Mouse (Mus musculus): Measurements from ENCODE around the gene Myo7a. TPM values are rescaled to one million over a fixed set of nuclear protein-coding genes. Genes with fewer than 3 reads are reported as not detected.

Myo7a gene
- polyA plus RNA-seq, 1 experiment = 23.0 TPM

DNA sequence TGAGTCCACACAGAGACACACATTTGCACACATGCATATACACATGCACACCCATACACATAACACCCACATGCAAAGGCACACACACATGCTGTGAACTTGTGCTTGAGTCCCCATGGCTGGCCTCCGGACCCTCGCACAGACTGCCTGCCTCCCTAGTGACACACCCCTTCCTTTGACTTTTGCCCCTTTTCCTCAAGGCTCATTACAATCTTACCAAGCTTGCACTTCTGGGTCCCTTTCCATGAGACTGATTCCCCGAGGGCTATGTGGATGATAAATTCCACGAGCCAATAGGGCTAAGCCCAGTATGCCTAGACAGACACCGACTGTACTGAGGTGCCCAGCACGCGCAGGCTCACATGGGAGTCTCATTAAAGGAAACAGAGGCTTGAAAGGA is 13.1 kb downstream of the Myo7a start:
- DNase-seq (ENCODE audit: low read depth, low spot score) = no peak
- WGBS = 55% methylated on average over 7 of the region's 7 CpGs

DNA sequence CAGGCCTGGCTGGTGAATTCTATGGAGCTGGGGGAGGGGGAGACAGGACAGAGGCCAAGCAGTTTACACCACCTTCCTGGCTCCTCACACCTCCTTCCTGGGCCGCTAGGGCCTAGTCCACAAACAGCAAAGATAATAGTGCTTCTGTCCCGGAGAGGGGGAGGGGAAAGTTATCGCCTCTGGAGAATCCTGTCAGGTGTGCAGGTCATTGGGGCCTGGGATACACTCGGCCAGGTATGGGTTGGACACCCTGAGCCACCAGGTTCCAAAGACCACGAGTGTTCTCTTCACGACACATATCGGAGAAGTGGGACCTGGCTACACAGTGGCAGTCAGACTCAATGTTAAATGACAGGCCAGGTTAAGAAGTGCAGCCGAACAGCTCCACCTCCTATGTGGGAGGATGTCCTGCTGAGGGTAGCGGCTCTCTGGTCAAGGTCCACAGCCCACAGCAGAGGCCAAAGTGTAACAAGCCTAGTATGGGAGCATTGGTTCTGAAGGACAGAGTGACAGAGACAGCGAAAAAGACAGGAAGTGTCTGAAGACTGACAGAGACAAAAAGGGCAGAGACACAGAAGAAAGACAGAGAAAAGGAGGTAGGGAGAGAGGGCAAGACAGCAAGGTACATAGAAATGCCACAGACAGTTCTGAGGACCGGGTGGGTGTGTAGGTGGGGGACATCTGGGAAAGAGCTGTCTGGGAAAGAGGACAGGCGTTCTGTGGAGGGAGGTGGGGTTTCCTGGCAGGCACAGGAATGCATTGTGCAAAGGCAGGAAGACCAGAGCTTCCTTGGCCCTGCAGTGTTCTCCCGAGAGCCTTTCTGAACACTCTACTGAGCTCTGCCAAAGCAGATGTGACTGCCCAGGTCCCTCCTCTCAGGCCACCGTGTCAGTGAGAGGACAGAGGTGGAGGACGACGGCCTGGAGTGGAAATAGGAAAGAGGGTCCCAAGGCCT is 14.6 kb downstream of the Myo7a start:
- DNase-seq (ENCODE audit: low read depth, low spot score) = no peak
- 42% methylated on average over 16 of the region's 16 CpGs for WGBS

DNA sequence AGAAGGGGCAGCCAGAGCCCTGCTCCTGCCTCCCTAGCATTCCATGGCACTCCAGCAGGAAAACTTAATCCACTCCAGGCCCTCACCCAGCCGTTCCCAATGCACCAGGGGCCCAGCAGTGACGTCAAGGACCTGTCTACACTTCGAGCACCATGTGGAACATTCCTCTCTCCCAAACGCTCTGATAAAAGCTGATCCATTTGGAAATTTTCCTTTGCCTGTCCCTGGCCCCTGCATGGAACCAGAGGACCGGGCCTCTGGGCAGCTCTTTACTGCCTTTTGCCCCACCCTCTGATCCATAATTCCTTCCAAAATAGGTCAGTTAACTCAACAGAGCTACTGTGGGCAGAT is 15.4 kb downstream of the Myo7a start:
- WGBS = 59% methylated on average over 5 of the region's 5 CpGs
- DNase-seq (ENCODE audit: low read depth, low spot score) = no peak

DNA sequence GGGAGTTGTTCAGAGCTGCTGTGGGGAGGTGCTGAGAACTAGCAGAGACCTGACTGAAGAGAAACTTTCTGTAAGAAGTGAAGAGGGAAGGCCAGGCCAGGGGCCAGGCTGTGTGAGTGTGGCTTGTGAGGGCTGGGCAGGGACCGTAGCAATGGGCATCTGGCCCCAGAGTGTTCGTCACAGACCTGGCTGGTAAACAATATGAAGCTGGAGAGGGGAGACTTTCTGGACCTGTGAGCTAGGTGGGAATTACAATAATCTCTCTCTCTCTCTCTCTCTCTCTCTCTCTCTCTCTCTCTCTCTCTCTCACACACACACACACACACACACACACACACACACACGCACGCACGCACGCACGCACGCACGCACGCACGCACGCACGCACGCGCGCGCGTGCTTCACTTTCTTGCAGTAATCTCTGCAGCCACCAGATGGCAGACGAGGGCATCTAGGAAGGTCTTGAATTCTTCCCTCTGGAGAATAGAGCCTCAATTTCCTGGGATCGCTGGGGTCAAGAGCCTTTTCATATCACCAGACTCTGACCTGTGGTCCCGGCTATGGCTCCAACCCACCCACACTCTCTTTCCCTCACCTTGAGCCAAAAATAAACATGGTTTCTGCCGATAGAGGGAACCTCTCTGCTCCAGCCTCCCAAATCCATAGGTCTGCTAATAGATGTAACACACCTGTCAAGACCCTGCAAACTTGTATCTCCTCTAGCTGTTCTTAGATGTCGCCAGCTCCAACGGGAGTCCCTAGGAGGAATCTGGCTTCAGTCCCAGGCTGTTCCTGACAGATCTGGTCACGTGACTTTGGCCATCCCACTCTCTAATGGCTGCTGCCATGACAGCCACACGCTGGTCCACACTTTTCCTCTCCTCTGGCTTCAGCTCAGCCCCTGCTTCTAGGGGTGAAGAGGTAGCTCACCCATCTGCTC is 16.1 kb downstream of the Myo7a start:
- WGBS = 9% methylated on average over 26 of the region's 26 CpGs
- no peak for DNase-seq (ENCODE audit: low read depth, low spot score)

DNA sequence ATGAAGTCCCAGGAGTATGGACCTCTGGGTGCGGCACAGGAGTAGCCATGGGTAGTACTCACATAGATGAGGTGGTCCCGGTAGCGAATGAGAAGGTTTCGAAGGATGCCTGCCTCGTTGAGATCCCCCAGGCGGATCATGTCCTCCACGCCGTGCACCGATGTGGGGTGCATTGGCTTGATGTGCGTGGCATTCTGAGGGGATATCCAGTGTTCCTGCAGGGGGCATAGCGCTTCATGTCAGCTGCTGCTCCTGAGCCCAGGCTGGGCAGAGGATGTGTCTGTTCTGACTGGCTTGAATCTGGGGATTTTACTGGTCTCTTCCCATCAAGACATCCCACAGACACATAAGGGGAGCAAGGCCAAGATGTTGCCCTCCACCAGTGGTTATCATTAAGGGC is 16.8 kb downstream of the Myo7a start:
- no peak for DNase-seq (ENCODE audit: low read depth, low spot score)
- 94% methylated on average over 11 of the region's 11 CpGs for WGBS

DNA sequence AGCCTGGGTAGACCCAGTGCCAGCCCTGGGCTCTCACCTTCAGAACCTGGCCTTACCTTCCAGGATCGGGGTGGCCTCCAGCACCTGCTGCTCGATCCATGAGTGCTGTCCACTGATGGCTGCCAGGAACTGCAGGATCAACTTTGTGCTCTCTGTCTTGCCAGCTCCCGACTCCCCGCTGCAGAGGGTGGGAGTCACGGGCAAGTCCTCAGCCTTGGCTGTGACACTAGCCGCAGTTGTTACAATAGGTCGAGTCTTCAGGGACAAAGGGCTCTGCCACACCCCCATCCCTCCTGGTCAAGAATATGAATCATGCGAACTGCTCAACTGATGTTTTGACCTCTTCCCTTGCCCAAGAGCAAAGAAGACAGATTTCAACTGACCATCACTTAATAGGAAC is 21.8 kb downstream of the Myo7a start:
- no peak for DNase-seq (ENCODE audit: low read depth, low spot score)
- WGBS = 96% methylated on average over 8 of the region's 8 CpGs

DNA sequence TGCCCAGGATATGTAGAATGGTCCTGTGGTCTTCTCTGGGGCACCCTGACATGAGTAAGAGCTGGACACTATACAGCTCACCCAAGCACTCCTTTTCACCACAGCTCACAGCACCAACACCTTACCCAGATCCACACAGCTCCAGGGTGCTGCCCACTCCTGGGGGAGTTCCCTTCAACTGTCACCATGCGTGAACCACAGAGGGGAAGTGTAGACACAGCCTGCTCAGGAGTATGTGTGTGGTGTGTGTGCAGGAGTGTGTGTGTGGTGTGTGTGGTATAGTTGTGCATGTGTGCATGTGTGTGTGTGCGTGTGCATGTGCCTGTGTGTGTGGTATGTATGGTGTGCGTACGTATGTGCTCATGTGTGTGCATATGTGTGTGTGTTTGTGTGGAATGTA is 23.5 kb downstream of the Myo7a start:
- WGBS = 97% methylated on average over 4 of the region's 4 CpGs

DNA sequence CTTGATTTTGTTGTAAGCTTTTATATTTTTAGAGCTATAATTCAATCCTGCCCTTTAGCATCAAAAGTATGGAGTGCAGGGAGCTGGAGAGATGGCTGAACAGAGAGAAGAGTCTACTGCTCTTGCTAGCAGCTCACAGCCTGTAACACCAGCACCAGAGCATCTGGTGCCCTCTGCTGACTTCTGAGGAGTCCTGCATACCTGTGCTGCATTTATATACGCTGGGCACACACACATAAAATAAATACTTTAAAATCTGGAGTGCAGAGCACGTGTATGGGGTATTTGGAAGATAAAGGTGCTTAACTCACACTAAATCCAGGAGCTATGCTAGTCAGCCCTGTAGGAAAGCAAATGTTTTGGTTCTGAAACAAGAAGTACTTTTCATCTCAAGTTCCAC is 33.0 kb downstream of the Myo7a start:
- no peak for DNase-seq (ENCODE audit: low read depth, low spot score)
- WGBS = 38% methylated on average over 2 of the region's 2 CpGs

More for the DNA sequence above, 23.5 kb downstream of the Myo7a start:
- no peak for DNase-seq (ENCODE audit: low read depth, low spot score)

DNA sequence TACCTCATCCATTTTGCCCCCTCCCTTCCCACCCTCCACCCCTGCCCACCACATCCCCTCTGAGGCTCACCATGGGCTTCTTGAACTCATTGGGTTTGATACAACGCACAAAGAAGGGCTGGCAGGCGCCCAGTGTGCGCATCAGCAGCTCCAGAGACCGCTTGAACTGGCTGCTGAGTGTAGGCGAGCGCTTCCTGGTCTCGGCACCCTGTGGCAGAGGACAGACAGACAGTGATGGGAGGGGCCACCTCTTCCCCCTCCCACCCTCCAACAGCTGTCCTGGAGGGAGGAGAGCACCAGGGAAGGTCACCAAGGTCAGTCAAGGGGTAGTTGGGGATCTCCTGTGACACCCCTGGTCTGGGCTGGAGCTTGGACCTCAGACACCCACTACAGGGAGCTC is 34.0 kb downstream of the Myo7a start:
- WGBS = 61% methylated on average over 7 of the region's 7 CpGs
- no peak for DNase-seq (ENCODE audit: low read depth, low spot score)

DNA sequence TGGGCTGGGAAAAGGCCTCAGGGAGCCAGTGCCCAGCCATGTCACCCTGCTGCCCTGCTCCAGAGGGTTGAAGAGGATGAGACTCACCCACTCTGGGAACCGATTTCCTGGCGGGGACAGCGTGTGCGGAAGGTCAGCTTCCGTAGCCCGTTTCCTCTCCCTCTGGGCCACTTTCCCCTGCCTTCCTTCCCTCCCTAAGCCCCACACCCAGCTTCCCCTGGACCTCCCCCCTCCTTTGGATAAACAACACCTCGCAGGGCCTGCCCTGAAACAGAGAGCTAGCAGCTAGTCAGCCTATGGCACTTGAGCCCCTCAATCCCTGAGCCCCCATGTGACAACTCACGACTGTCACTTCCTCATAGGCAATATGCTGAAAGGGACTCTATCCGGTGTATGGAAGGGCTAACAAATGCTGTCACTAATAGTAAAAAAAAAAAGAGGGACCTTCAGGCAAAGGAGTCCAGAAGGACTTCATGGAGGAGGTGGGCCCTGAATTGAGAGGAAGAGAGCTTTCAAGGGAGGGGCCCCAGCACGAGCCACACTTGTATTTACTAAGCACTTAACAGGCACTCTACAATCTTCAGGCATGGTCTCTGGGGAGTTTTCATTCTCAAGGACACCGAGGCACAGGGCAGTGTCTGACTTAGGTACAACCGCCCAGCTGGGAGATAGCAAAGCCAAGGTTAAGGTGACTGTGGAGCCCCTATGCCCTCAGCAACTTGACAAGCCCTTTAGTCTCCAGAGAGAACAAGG is 34.6 kb downstream of the Myo7a start:
- WGBS = 49% methylated on average over 12 of the region's 12 CpGs
- no peak for DNase-seq (ENCODE audit: low read depth, low spot score)

DNA sequence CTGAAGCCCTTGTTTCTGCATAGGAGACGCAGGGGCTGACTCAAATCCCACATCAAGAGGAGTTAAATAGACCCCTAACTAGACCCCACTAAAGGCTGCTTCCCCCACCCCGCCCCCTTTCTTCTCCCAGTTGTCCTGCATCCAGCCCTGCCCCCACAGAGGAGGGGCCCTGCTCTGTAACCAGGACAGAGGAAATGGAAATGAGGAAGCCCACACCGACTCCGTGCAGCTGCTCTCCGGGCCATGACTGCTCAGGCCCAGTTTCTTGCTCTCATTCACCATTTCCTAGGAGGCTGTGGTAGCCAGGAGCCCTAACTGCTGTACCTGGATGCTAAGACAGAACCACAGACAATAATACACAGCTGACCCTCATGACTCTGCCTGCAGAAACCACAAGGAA is 36.9 kb downstream of the Myo7a start:
- no peak for DNase-seq (ENCODE audit: low read depth, low spot score)
- 45% methylated on average over 5 of the region's 5 CpGs for WGBS

DNA sequence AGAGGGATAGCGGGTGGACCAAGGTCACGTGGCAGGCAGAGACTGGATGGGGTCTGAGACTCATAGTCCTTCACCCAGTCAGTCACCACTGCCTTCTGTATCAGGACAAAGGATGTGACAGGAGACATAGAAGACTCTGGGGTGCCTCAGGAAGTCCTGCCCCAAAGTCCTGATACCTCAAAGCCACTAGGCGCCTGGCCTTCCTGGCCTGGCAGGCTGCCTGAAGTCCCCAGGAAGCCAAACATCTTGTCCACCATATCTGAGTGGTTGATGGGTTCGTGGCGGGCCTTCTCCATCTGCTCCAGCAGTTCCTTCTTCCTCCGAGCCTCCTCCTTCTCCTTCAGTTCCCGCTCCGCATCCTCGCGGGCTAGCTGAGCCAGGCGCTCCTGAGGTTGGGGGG is 41.9 kb downstream of the Myo7a start:
- WGBS = 87% methylated on average over 11 of the region's 11 CpGs
- DNase-seq (ENCODE audit: low read depth, low spot score) = no peak

DNA sequence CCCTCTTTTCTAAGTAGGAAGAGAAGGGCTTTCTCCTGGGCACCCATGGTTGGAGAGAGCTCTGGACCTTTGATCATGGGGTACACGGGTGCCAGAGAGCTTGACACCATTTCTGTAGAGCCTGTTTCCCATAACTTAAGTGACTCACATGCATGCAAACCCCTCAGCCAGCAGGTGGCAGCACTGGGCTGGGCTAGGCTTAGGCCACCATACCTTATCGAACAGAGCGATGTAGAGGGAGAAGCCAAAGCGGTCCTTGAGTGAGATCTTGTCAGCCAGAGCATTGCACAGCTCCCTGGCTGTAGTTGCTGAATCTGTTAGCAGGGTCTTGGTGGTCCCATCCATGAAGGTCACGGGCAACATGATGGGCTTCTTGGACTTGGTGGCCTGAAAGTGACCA is 47.7 kb downstream of the Myo7a start:
- 27% methylated on average over 5 of the region's 5 CpGs for WGBS
- peak; percentile 68 for DNase-seq (ENCODE audit: low read depth, low spot score)

DNA sequence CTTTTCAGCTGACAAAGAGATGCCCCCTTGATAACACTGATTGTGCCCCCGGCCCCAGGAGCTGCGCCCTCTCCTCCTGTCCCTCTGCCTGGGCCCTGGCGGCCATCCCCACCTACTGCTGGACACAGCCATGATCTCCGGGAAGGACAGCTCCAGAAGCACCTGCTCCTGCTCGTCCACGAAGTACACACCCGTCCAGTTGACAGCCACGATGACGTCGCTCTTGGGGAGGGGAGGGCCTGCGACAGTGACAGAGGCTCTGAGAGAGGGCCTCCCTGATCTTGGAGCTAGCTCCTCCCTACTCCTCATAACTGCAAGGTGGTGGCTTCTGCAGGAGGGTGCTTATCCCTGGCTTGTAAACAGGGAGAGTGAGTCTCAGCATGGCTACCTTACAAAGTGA is 53.1 kb downstream of the Myo7a start:
- WGBS = 44% methylated on average over 11 of the region's 11 CpGs
- no peak for DNase-seq (ENCODE audit: low read depth, low spot score)

DNA sequence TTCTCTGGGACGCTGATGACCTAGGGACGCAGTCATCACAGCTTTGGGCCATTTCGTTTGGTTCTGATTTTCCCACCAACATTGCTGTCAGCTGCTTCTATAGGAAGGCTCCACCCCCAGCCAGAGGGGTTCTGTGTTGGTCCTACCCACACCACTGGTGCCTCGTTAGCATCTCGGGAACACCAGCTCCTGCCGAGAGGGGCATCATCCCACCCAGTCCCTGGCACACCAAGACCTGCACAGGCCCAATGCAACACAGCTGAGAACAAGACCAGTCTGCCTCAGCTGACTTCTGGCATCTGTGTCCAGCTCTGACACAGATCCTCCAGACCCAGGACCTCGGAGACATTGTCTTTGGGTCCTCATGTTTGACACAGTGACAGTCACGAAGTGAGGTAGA is 64.4 kb downstream of the Myo7a start:
- no peak for DNase-seq (ENCODE audit: low read depth, low spot score)
- WGBS = 90% methylated on average over 8 of the region's 8 CpGs

DNA sequence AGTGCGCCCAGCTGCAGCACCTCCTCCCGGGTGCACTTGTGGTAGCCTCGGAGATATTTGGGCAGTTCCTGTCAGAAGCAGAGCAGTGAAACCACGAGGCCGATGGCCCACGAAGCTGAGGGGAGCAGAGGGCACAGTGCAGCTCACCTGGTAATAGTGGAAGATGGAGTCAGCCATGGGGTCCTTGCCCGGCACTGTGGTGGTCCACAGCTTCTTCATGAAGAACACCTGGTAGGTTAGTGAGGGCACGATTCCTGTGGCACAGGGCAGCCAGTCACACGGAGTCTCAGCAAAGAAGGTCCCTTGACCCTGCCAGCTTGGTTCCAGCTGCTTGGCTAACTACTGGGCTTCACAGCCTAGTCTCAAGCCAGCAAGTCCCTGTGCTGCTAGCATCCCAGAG is 64.9 kb downstream of the Myo7a start:
- WGBS = 84% methylated on average over 9 of the region's 9 CpGs
- no peak for DNase-seq (ENCODE audit: low read depth, low spot score)

DNA sequence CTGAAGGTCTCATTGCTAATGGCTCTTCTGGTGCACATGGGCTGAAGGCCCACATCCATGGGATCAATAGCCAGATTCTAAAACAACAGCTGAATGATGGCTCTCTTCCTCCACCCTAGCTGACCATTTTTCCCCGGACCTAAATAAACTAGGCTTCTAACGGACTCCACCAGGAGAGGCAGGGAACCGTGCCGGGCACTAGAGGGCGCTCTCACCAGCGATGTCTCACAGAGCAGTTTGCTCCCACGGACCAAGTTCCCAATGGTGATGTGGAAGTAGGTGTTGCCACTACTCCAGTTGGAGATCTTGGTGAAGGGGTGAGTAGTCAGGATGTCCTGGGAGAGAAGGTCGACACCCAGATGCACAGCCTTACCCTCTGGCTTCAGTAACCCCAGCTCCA is 67.3 kb downstream of the Myo7a start:
- no peak for DNase-seq (ENCODE audit: low read depth, low spot score)
- WGBS = 19% methylated on average over 8 of the region's 8 CpGs

DNA sequence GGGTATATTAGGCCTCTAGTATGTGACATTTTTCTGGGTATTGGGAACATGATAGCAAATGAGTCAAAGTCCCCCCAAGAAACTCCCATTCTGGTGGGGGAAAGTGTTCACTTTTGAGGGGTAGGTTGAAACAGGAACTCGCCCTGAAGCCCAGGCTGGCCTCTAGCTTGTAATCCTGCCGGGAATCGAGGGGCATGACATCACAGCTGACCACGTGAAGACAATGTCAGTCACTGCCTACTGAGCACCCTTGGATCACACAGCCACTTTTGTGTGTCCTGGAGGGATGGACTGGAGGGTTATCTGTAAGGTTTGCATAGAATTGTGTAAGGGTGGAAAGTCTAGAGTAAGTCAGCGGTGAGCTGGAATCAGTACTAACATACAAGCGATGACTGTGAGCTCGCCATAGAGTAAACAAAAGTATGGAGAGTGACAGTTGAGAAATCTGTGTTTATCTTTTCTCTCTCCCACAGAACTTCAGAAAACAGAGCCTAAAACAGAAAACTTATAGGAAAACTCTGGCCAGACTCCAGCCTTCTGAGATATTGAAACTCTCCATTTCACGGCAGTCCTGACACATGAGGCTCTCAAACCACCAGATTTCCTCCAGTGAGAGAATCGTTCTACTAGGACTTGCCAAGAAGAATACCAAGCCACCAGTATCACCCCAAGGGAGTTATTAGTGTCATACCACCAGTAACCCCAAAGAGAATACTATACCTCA is 71.1 kb downstream of the Myo7a start:
- no peak for DNase-seq (ENCODE audit: low read depth, low spot score)
- 59% methylated on average over 9 of the region's 9 CpGs for WGBS

DNA sequence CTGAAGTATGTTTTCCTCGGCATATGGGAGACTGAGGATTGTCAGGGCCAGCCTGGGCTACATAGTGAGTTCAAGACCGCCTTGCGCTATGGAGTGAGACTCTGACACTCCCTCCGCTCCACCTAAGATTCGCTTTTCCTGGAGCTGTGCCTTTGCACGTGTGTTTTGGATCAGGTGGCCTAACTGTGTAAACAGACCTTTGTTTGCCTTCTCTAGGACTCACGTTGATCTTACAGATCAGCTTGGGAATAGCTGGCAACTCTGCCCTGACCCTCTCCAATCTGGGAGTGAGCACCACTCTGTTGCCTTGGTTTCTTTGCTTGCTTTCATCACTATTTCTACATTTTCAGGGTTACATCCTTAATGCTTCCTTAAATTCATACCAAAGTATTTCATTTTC is 116.7 kb downstream of the Myo7a start:
- DNase-seq (ENCODE audit: low read depth, low spot score) = no peak
- 33% methylated on average over 7 of the region's 7 CpGs for WGBS

Measured in large intestine, adult 2 months (tissue).